Mouse (Mus musculus): ENCODE measurements around the gene Aebp2.
A peak's percentile ranks its signal among the peaks of the same experiment; 100 is the strongest.

Aebp2 gene

DNA sequence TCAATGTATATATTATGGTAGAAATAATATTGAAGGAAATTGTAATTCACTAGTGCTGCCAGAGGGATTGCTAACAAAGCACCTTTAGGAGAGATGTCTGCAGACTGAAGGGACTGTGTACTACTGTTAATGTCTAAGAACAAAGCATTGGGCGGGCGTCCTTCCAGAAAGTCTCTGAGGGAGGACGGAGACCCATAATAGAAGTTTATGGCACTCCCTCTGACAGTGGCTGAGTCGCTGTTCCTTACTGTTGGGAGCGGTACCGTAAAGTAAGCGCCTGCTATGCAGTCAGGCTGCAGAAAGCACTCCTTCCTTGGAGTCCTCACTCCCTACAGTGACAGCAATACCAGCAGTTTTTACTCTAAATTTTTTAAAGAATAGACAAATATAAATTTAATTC, 29.5 kb downstream of the Aebp2 start:
- peak; percentile 50 for DNase-seq (ENCODE audit: low read depth, low spot score)

DNA sequence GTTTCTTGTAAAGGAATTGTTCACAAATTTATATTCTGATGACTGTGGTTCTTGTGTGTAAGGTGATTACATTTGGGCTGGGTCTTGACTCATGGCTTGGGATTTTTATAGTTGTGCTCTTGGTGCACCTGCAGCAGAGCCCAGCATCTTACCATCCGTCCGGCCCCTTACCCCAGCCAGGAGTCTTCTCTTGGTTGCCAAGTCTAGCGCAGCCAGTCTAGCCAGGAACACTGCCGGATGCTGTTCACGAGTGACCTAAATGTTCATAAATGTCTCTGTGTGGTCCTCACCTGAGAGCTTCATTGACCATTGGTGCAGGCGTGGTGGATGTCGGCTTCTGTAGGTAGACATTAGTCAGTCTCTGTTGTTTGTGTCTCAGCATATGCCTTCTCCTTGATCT, 33.0 kb downstream of the Aebp2 start:
- no peak for DNase-seq (ENCODE audit: low read depth, low spot score)

DNA sequence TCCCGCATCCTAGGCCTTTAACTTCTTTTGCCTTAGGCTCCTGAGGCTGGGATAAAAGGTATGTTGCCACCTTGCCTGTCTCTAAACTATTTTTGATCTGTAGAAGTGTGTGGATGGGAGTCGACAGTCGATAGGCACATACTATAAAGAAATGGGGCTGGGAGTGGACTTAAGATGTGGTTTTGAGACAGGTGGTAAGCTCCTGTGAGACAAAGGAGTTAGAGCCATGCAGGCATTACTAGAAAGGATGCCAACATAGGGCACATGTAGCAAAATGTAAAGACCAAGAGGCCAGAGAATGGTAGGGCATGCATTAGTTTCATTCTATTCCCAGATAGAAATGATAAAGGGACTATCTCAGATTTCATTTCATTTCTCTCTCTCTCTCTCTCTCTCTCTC, 34.5 kb downstream of the Aebp2 start:
- no peak for DNase-seq (ENCODE audit: low read depth, low spot score)

DNA sequence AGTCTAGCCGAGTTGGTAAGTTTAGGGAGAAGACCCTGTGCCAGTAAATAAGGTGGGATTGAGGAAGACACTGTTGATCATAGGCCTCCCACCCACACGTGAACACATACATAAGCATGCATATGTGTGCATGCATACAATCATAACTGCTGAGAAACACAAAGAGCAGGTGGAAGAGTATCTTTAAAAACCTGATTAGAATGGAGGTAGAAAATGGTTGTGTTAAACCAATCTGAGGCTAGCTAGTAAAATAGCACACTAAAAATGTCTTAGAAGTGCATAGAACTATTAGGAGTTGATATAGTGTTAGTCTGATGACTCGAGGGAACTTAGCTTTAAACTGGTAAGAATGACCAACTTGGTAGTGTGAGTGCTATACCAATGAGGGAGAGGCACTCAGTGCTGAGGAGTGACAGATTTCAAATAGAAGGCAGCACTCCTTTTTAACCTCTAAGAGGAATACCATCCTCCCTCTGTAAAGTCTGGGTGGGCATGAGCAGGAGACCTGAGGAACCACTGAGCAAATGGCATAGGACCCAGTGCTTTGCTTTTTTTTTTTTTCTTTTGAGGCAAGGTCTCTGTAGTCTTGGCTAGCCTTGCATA, 35.6 kb downstream of the Aebp2 start:
- DNase-seq (ENCODE audit: low read depth, low spot score) = no peak

DNA sequence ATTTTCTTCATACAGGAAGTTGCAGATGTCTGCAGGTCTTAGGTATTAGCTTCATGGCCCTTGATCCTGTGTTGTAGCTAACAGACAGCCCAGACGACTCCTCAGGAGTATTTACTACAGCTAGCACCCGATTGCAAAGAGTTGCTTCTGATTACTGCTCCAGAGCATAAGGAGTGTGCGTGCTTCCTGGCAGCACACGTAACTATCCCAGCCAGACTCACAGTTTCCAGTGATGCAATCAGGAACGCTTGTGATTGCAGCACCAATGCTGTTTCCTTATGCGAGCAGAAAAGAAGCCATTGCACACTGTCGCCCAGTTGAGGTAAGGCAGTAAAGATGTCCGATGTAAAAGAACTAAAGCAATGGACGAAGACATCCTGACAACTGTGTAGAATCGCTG, 38.6 kb downstream of the Aebp2 start:
- no peak for DNase-seq (ENCODE audit: low read depth, low spot score)

DNA sequence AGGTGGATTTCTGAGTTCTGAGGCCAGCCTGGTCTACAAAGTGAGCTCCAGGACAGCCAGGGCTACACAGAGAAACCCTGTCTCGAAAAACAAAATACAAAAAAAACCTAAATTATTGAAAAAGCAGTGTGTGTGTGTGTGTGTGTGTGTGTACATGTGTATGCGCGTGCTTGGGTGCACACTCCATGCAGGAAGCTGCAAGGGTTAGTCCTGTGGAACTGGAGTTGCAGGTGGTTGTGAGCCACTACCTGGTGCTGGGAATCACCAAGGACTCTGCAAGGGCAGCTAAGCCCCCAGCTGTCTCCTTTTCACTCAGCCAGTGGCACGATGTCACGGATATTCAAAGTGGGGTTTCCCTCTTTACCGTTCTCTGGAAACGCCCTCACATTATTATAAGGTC, 39.3 kb downstream of the Aebp2 start:
- DNase-seq (ENCODE audit: low read depth, low spot score) = no peak

DNA sequence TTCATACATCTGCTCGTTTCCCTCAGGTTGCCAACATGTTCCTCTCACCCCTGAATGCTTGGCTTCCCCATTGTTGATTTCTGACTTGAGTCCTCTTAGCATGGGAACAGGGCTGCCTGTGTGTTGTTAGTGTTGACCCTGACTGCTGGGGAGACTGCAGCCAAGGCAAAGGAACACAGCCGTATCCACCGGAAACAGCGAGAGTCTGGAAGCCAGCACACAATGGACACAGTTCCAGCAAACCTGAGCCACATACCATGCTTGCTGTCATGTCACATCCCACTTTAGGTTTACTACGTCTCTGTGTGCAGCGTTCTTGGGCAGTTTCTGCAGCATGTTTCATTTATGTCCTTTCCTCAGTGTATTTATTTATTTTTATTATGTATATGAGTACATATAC, 39.8 kb downstream of the Aebp2 start:
- DNase-seq (ENCODE audit: low read depth, low spot score) = peak; percentile 42

DNA sequence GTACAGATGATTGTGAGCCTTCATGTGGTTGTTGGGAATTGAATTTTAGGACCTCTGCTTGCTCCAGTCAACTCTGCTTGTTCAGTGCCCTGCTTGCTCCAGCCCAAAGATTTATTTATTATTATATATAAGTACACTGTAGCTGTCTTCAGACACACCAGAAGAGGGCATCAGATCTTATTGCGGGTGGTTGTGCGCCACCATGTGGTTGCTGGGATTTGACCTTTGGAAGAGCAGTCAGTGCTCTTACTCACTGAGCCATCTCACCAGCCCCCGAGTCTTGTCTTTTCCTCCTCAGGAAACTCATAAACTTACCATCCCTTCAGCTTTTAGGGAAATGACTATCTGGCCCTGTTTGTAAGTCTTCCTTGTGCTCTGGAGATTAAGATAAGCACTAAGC, 40.2 kb downstream of the Aebp2 start:
- DNase-seq (ENCODE audit: low read depth, low spot score) = peak; percentile 60

DNA sequence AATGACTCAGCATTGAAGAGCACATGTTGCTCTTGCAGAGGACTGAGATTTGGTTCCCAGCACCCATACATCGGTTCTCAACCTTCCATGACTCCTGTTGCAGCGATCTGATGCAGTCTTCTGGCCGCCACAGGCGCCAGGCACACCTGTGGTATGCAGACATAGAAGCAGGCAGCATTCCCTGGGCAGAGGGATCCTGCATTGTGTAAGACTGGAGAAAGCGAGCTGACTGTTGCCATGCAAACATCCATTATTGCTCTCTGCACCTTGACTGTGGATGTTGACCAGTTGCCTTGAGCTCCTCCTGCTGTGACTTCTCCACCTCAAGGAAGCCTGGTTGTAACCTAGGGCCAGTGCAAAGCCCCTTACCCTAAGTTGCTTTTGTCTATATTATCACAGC, 42.1 kb downstream of the Aebp2 start:
- no peak for DNase-seq (ENCODE audit: low read depth, low spot score)

DNA sequence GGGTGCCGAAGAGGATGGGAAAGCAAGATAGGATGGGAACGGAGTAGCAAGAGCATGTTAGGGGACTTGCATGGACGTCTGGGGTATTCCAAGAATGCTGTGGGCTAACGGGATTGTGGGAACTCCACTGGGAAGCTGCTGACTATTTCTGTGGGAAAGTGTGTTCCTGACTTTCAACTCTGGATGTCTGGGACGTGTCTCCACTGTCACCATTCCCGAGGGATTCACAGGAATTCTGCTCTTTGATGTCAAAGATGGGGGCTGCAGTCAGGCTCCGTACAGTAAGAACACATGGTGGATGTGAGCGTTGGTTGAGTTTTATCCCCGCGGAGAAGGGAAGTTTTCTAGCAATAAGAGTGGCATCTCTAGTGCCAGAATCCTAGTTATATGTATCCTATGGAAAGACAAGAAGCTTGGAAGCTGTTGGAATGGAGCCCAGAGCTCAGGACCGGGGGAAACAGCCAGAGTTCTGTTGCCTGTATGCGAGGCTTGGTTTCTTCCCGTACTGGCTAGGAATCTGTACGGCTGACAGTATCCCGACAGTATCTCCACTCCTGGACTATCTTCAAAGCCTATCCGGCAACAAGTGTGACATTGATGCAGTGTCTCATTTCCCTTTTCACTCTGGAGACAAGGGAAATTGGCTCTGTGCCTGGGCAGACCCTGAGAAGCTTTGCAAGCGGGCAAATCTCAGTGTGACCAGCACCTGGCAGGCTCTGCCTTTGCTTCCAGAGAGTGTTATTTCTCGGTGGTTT, 44.2 kb downstream of the Aebp2 start:
- no peak for DNase-seq (ENCODE audit: low read depth, low spot score)

DNA sequence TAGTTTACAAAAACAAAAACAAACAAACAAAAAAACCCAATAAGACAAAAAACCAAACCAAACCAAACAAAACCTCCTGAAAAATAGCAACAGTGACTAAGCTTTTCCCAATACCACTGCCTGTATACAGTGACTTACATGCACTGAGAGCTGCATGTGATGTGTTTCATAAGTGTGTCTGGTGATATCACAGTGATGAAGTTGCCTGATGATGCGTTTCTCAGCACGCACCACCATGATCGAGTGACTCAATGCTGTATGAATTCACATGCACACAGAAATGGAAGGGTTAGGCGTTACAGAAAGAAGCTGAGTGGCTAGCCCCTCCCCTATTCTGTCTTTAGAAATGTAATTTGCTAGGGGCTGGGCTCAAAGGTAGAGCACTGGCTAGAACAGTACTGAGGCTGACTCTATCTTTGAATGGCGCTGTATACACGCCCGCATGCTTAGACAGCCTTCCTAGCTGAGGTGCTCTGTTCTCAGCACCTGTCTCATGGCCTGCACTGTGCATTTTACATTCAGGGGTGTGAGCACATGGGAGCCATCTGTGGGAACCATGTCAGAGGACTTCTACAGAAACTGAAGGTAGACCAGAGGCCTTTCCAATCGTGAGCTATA, 44.9 kb downstream of the Aebp2 start:
- DNase-seq (ENCODE audit: low read depth, low spot score) = peak; percentile 84

DNA sequence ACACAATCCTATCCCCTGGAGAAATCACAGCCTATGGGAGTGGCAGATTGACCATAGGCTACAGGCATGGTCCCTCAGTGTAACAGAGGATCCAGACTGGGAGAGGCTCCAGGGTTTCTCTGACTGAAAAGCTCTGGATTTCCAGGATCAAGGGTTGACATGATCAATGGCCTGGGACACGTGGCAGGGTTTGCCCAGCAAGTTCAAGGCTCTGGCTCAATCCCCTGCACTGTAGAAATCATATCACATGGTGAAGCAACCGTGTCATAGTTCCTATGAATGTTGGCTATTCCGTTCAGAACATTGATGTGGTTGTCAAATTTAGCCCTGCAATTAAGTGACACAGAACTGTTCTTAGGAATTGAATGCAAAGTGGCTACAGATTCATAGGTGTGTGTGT, 52.0 kb downstream of the Aebp2 start:
- no peak for DNase-seq (ENCODE audit: low read depth, low spot score)

DNA sequence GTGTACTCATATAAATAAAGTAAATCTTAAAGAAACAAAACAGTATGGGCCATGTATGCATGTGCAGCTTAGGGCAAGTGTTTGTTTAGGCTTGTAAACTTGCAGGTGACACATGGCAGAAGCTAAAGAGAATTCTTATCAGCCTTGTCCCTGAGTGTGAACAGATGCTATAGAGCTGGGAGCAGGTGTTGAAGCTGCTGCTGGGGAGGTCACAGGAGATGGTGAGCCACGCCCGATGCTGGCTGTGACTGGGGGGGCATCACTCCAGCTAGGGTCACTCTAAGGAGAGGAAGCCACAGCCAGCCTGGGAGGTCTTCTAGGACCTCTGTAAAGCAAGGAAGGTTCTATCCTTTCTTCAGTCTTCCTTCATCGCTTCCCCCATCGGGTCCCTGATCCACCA, 53.6 kb downstream of the Aebp2 start:
- DNase-seq (ENCODE audit: low read depth, low spot score) = no peak

DNA sequence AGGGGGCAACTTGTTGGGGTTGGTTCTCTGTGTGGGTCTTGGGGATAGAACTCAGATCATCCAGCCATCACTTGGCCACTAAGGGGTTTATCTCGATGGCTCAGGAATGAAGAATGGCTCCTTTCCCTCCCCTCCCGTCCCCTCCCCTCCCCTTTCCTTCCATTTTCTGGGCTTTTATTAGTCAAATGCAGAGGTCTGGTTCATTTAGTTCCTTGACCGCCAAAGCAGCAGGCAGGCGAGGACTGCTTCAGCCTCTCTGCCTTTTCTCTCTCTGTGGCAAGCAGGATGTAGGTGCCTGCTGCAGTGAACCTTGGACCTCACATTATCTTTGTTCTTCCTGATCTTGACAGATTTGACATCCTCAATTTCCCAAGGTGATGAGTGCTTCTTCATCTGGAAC, 54.6 kb downstream of the Aebp2 start:
- peak; percentile 80 for DNase-seq (ENCODE audit: low read depth, low spot score)

DNA sequence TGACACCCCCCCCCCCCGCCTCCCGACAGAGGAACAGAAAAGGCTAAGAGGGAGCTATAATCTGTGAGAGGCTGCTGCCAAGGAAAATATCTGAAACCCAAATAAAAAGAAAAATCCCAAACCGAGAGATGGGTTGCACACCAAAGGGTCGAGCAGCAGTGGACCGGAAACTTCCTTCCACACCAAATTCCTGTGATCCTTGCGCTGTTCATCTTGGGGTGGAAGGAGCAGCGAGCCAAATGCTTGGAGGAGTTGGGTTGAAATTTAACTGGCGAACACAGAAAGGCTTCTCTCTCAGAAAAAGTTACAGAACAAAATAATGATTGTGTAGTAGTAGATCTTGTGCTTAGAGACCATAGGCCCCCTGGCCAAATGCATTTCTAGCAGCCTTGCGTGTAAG, 55.5 kb downstream of the Aebp2 start:
- no peak for DNase-seq (ENCODE audit: low read depth, low spot score)

DNA sequence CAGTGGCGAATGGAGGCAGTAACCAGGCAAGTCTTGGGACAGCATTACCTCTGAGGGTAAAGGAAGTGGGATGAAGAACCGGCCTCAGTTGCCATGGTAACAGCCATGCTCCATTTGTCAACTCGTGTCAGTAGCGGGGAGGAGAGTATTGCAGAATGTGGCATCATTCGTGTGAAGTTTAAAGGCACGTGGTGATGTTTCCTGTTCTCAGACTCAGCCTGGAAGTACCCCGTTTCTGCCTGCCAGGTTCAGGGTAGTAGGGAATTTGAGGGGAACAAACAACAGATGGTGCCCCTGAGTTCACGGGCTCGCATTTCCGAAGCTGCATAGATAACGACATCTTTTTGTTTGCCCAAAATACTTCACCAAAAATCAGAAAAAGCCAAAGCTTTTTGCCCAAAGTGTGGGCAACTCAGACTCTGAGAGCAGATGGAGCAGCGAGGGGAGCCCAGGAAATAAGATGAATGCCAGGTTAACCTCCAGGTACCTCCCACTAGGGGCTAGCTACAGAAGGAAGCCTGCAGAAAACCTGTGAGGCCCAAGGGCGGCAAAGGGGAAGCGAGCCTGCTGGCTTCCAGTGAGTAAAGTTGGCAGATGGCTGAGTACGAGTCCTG, 56.3 kb downstream of the Aebp2 start:
- peak; percentile 86 for DNase-seq (ENCODE audit: low read depth, low spot score)

DNA sequence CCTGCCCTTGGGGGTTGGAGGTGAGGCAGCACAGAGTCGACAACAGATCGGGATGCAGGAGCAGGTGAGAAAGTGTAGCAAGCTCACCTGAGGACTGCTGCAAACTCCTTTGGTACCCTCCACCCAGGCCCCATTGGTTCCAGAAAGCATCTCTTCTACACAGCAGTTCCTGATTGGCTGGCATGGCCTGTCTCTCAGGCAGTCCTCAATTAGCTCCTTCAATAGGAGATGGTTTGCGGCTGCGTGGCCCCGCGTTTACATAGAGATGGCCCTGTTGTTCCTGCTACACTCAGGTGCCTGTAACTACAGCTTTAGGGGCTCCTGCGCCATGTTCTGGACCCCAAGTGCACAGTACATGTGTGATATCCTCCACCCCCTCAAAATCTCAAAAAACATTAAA, 58.2 kb downstream of the Aebp2 start:
- DNase-seq (ENCODE audit: low read depth, low spot score) = peak; percentile 83

DNA sequence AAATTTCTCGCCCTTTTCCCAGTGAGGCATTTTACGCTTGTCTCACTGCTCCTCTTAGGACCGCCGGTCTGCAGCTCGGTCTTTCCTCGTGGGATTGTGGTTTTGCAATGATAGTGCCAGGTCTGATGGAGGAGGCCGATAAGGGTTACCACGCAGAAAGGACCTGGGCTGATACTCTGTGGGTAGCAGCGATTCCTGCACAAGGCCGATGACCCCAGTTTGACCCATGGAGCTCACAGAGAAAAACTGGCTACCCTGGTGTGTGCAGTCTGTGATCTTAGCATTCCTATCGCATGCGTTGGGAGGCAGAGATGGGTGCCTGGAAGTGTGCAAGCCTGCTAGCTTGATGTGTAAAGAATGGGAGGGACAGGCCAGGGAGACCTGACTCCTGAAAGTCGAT, 60.4 kb downstream of the Aebp2 start:
- DNase-seq (ENCODE audit: low read depth, low spot score) = no peak

DNA sequence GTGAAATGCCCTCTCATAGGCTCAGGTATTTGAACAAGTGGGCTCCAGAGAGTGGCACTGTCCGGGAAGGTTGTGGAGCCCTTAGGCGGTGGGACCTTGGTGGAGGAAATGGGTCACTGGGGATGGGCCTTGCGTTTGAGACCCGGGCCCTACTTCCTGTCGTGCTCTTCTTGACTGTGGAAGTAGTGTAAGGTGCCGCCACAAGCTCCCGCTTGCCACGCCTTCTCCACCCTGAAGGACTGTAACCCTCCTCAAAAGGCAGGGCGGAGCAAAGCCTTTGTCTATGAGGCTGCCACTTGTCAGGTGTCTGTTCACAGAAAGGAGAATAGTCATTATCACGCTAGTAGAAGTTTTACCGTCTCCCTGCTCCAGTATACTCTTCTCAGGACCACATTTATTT, 61.9 kb downstream of the Aebp2 start:
- peak; percentile 74 for DNase-seq (ENCODE audit: low read depth, low spot score)

DNA sequence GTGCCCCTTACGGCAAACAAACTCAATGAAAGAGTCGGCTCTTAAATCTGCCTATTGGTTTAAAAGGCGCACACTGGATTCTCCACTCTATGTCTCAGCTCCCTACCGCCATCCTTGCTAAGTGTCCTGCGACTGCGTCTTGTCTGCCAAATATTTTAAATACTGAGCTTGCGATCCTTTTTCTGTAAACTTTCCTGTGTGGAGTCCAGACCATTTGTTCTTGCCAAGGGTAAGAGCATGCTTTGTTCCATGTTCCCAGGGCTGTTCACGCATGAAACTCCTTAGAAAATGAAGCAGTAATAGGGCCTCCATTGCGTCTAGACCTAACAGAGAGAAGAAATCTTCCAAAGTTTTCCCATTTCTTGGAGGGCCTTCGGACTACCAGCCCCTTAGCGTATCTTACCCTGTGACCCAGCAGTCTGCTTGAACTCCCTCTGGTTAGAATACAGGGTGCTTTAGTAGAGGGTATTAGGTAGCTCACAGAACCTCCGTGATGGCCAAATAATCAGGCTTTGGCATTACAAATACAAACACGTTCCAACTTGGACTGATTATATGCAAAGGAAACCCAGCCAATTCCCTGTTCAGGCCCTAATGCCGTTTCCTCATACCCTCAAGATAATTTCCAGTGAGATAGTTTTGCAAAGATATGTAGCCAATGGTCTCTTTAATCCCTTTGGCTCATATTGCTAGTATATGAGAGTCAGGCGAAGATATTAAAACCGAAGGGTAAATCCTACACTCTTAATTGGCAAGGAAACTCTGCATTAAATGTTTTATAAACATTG, 67.3 kb downstream of the Aebp2 start:
- DNase-seq (ENCODE audit: low read depth, low spot score) = no peak

DNA sequence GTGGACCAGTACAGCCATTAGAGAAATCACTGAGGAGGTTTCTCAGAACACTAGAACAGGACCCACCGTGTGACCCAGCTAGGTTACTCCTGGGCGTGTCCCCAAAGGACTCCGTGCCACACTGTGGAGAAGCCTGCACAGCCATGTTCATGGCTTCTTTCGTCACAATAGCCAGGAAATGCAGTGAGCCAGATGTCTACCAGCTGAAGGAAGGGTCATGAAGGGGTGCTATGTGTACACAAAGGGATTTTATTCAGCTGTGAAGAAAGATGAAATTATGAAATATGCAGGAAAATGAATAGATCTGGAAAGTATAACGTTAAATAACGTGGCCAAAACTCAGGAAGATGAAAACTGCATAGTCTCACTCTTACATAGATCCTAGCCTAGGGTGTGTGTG, 69.7 kb downstream of the Aebp2 start:
- no peak for DNase-seq (ENCODE audit: low read depth, low spot score)

All from R1 (cell line).